In the genomic region with DNA sequence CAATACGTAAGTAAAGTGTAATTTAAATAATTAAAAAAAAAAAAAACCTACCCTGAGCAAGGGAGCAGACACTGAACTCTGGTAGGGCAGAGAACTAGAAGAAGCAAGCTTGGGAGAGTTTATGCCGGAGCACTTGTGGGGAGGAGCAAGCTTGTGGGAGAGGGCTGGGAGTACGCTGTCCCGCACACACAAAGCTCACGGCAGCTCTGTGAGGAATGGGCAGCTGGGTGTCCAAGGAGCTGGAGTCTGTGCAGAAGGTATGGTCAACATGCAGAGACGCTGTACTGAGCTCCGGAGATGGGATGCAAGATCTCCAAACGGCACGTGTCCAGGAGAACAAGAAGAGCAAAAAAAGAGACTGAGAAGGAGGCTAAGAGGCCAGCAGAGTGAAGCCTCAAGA, we compare ENCODE assay signal across 22 mouse cellular contexts. TPM values are rescaled to one million over a fixed set of nuclear protein-coding genes. Genes with fewer than 3 reads are reported as not detected.
A peak's percentile ranks its signal among the peaks of the same experiment; 100 is the strongest.
DNase-seq lines count a peak whose midpoint lies in the region; ATAC-seq and TF ChIP-seq lines count a peak whose summit lies in the region.
"Had no signal": no experiment of that assay in that cellular context is flagged by ENCODE, and none has a peak within 500 bp of the region (broad histone marks: within the 10 kb centered on the region; RNA-seq: fewer than 3 reads in every experiment).

No protein-coding gene starts in this region.

- H3K4me3 ChIP-seq in hindbrain, embryonic 11.5 days (ENCODE audit: low read depth, low read length) = no peak overlapping the region
- peak overlapping the region; percentile 19; the same call in 1 of the 2 replicates for H3K4me3 ChIP-seq in midbrain, embryonic 13.5 days (replicated peaks)
- H3K4me3 ChIP-seq in gastrocnemius, adult 2 months = no peak overlapping the region
- H3K4me3 ChIP-seq: embryonic facial prominence, embryonic 12.5 days; heart, embryonic 15.5 days; intestine, embryonic 15.5 days; limb, embryonic 13.5 days had no signal

- H3K36me3 ChIP-seq in hindbrain, embryonic 11.5 days (ENCODE audit: control insufficient read depth, insufficient read depth, low read length) = peaks cover 10% of the 10 kb centered on the region; the same call in 1 of the 2 replicates
- H3K36me3 ChIP-seq in midbrain, embryonic 13.5 days = peaks cover 34% of the 10 kb centered on the region

- no peak overlapping the region for H3K9ac ChIP-seq in hindbrain, embryonic 11.5 days (ENCODE audit: low read depth, low read length)
- peak overlapping the region; percentile 63 for H3K9ac ChIP-seq in midbrain, embryonic 13.5 days (replicated peaks)
- H3K9ac ChIP-seq: embryonic facial prominence, embryonic 12.5 days; heart, embryonic 15.5 days; intestine, embryonic 15.5 days; limb, embryonic 13.5 days had no signal

- peaks cover 48% of the 10 kb centered on the region for H3K4me1 ChIP-seq in hindbrain, embryonic 11.5 days (replicated peaks; ENCODE audit: control insufficient read depth, insufficient read depth, low read length)
- H3K4me1 ChIP-seq in midbrain, embryonic 13.5 days (replicated peaks) = peaks cover 88% of the 10 kb centered on the region

- no peak for TF ChIP-seq CTCF in gastrocnemius, adult 2 months (IDR thresholded peaks at IDR 0.05)

- peak overlapping the region; percentile 95 for H3K27ac ChIP-seq in hindbrain, embryonic 11.5 days (ENCODE audit: low read depth, low read length)
- H3K27ac ChIP-seq in midbrain, embryonic 13.5 days = peak overlapping the region; percentile 96
- no peak overlapping the region for H3K27ac ChIP-seq in gastrocnemius, adult 2 months
- H3K27ac ChIP-seq: heart, embryonic 15.5 days; intestine, embryonic 15.5 days; kidney, postnatal 0 days had no signal

- no peak for ATAC-seq in hindbrain, embryonic 11.5 days (ENCODE audit: low FRiP score)
- ATAC-seq in midbrain, embryonic 13.5 days = no peak
- ATAC-seq: intestine, embryonic 15.5 days had no signal

- peak overlapping the region; percentile 29 for H3K4me2 ChIP-seq in hindbrain, embryonic 11.5 days (replicated peaks; ENCODE audit: low read depth, low read length)
- H3K4me2 ChIP-seq in midbrain, embryonic 13.5 days (replicated peaks) = peak overlapping the region; percentile 51
- H3K4me2 ChIP-seq: embryonic facial prominence, embryonic 12.5 days; heart, embryonic 15.5 days; intestine, embryonic 15.5 days; limb, embryonic 13.5 days had no signal

- no peaks in the 10 kb centered on the region for H3K9me3 ChIP-seq in hindbrain, embryonic 11.5 days (ENCODE audit: control insufficient read depth, low read length)
- H3K9me3 ChIP-seq in midbrain, embryonic 13.5 days = no peaks in the 10 kb centered on the region
- H3K9me3 ChIP-seq: embryonic facial prominence, embryonic 12.5 days; heart, embryonic 15.5 days; intestine, embryonic 15.5 days; limb, embryonic 13.5 days had no signal

- intact Hi-C loops in gastrocnemius, adult 2 months (cut with DNase I) = no loop called here

- DNase-seq in thymus, postnatal 14 days = peak; percentile 3
- DNase-seq in thymus, postnatal 25 days = no peak
- DNase-seq in hindbrain, embryonic 11.5 days (ENCODE audit: low spot score) = no peak
- no peak for DNase-seq in cerebellum, adult 11-12 months
- no peak for DNase-seq in frontal cortex, postnatal 36 days (ENCODE audit: low spot score in 2 of 2)
- no peak for DNase-seq in gastrocnemius, adult 2 months
- DNase-seq in c-Kit-positive CD71-positive TER-119-positive erythroid progenitor cells, embryonic 14.5 days (ENCODE audit: low spot score) = no peak
- DNase-seq: adrenal gland, adult 8-10 months; cerebellum, postnatal 14 days; lung, postnatal 36 days; right cerebral cortex, postnatal 4 days had no signal

- 36% methylated on average over 9 of the region's 9 CpGs for WGBS in hindbrain, embryonic 11.5 days
- 20% methylated on average over 9 of the region's 9 CpGs for WGBS in midbrain, embryonic 13.5 days

- H3K27me3 ChIP-seq in hindbrain, embryonic 11.5 days (ENCODE audit: control insufficient read depth, insufficient read depth, low read length) = no peaks in the 10 kb centered on the region
- no peaks in the 10 kb centered on the region for H3K27me3 ChIP-seq in midbrain, embryonic 13.5 days
- H3K27me3 ChIP-seq: embryonic facial prominence, embryonic 12.5 days; heart, embryonic 15.5 days; intestine, embryonic 15.5 days; limb, embryonic 13.5 days had no signal

RNA-seq across cellular contexts. Expression of a gene that starts 13.5 kb away (rescaled TPM):
- 60.3 and 61.6 TPM in 2 replicates for polyA plus RNA-seq in hindbrain, embryonic 11.5 days (2014; fragmentation: Nextera tagmentation; extraction: Ambion mirVana)
- 57.1 and 60.0 TPM in 2 replicates for polyA plus RNA-seq in midbrain, embryonic 13.5 days (2015; fragmentation: Nextera tagmentation; extraction: Ambion mirVana)
- total RNA-seq in gastrocnemius, adult 2 months (2021) = under 1 TPM; 0.47 to 0.54 TPM

RNA-seq across cellular contexts. Expression of a gene that starts 42.6 kb away (rescaled TPM):
- 20.5 and 22.3 TPM in 2 replicates for polyA plus RNA-seq in hindbrain, embryonic 11.5 days (2014; fragmentation: Nextera tagmentation; extraction: Ambion mirVana)
- 7.7 and 8.9 TPM in 2 replicates for polyA plus RNA-seq in midbrain, embryonic 13.5 days (2015; fragmentation: Nextera tagmentation; extraction: Ambion mirVana)
- total RNA-seq in gastrocnemius, adult 2 months (2021) = not detected
- total RNA-seq: adrenal gland, adult 8-10 months; ES-E14; gastrocnemius, postnatal 4 days; monocyte, adult 5-6 weeks had no signal
- polyA plus RNA-seq: C2C12; heart, embryonic 15.5 days; kidney, postnatal 0 days; limb, embryonic 13.5 days; liver, embryonic 16.5 days had no signal
